Mouse (Mus musculus) layer of hippocampus, adult 18-20 months (tissue): ENCODE measurements at regions not wholly inside any gene's neighbourhood (a gene's known extent, or its start where the extent isn't known, plus 50 kb on each side); places are given as distances from the start of the nearest gene placed in this dataset.

ENCODE experiments used
- DNase-seq, 2 experiments: peaks; one replicate each; pipeline ENCODE4 v3.0.0; 2022; ENCODE audit warnings: low spot score in 2 of 2
- microRNA-seq, 2 experiments: library from miRNA; unstranded; fragments of <30 nt; microRNA quantifications; one replicate each; pipeline ENCODE4 v1.2.0; 2021

DNA sequence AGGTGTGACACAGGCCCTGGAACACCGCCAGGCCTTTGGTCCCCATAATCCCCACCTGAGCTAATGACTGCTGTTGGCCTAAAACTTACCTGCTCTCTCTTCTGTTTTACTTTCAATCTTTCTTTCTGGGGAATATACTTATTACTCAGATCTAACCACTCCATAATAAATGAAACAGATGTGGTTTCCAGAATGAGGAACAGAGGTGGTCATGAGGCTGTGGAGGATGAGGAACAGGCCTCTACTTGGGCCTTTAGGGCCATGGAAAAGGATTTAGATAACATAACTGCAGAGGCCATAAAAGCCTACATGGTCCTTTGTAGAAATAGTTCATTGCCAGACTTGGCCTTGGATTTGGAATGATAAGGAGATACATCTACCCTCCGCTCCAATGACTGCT, 74.1 kb downstream of the B3gnt5 start:
- DNase-seq = no peak

DNA sequence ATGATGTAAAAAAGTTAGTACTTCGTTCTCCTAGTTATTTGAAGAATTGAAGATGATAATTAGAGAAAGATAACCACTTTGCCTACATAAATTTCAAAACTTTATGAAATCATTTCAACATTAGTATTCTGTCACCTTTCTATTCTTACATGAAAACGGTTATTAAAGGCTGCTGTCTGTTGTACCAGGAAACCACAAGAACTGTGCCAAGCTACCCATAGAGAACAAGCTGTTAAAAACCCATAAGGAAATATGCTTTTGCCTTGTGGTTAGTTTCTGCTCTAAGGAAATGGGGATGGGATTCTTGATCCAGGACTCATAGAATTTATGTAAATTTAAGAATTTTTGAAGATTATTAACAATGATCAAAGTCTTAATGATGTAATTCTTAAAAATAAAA, 74.7 kb downstream of the B3gnt5 start:
- peak in 1 of 2 experiments; percentile 2 for DNase-seq

DNA sequence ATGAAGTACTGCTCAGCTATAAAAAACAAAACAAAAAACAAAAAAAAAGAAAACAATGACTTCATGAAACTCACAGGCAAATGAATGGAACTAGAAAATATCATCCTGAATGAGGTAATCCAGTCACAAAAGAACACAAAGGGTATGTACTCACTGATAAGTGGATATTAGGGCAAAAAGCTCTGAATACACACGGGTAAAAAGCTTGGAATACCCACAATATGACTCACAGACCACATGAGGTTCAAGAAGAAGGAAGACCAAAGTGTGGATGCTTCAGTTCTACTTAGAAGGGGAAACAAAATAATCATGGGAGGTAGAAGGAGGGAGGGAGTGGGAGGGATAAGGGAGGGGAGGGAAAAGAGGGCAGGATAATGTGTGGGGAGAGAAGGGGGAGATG, 79.8 kb downstream of the B3gnt5 start:
- DNase-seq = no peak

DNA sequence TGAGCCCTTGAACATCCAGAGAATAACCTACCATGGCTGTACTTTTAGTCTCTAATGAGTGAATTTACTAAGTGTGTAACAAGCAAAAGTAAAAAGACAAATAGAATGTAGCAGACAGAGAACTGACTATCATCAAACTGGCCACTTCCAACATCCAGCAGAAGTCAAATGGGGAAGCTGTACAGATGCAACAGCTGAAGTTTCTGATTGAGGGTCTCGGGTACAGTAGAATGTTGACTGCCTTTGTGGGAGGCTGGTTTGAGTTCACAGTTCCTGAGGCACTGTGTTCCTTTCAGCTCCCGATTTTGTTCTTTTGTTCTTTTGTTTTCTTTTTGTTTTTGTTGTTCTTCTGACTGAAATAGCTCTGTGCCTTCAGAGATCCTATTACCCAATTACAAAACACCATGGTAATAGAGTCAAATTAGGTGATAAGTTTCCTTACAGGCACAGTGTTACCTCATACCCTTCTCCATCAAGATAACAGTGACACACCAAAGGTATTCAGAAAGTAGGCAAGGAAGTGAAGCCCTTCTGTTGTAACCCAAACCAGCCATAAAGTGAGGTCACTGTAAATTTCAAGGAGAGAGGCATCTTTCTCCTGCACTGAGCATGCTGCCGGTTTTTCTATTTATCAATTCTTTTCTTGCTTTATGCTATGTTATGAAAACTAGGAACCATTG, 82.5 kb downstream of the B3gnt5 start:
- no peak for DNase-seq

DNA sequence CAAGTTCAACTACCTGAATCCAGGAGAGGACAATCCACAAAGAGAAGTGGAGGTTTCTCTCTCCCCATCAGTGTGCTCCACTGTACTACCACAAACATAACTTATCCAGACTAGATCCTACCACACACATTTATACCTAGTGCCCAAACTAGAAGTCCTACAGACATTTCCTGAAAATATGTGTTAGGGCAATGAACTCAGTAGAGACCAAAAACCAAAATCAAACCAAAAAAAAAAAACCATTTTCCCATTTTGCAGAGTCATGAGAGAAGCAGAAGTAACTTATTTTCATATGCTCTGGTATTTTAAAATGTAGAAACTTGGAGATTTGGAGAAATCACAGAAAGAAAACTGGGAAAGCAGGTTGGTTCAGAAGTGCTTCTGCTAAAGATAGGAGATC, 83.7 kb downstream of the B3gnt5 start:
- no peak for DNase-seq

DNA sequence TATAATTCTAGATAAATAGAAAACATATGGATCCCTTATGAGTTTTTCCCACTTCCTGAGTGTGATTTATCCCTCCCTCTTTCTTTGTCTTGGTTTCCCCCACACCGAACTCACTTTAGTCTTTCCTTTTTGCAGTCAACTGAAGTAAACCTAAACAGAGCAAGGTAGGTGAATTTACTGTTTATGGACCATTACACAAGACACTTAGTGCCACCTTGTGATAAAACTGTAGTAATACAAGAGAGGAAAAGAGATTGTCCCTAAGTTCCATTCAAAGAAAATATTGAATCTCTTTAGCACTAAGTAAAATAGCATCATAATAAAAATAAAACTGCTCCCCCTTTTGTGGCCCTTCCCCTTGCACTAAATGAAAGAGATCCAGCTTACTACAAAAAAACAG, 88.4 kb downstream of the B3gnt5 start:
- no peak for DNase-seq

DNA sequence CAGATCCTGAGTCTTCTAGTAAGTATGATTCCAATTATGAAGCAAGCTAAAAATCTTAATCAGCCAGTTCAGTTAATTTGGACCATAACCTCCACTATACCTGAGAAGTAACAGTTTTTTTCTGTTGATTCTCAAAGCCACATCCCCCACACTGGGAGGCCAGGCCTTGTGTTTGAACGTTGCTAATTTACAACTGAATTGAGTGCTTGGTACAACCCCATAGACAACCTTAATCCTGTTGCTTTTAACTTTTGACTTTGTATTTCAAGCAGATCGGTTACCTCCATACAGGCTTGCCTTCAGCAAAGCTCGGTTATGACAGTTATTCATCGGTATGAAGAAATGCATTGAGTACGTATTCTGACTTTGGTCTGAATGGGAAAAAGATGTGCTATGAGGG, 105.3 kb downstream of the B3gnt5 start:
- DNase-seq = no peak

DNA sequence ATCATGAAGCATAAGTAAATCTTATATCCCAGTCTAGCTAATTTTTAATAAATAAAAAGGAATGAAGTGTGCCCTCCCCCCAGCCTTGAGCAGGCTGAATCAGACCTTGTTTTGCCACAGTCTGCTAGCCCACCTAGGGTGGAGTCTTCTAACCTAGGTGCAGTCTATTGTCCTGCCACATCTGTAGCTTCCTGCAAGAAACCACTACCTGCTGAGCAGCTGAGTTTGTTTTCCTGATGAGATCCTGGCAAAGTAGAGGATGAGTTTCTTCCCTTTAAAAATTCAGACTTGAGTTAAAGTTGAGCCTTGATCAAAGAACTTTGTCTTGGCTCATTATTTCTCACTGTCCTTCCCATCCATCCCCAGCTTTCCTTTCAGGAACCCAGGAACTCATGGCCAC, 105.9 kb downstream of the B3gnt5 start:
- no peak for DNase-seq

DNA sequence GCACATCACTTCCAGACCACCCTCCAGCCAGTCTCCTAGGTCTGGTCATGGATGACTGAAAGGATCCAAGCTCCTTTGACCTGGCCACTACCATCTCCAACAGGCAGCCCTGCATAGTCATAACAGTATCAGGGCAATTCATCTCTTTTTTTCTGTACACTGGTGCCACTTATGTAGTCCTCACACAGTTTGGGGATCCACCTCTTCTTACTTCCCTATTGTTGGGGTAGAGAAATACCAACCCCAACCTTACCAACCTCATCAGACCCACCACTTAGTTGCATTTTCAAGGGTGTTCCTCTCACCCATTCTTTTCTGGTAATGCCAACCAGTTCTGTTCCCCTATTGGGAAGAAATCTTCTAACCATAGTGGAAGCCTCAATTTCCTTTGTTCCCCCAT, 109.4 kb downstream of the B3gnt5 start:
- DNase-seq = no peak

DNA sequence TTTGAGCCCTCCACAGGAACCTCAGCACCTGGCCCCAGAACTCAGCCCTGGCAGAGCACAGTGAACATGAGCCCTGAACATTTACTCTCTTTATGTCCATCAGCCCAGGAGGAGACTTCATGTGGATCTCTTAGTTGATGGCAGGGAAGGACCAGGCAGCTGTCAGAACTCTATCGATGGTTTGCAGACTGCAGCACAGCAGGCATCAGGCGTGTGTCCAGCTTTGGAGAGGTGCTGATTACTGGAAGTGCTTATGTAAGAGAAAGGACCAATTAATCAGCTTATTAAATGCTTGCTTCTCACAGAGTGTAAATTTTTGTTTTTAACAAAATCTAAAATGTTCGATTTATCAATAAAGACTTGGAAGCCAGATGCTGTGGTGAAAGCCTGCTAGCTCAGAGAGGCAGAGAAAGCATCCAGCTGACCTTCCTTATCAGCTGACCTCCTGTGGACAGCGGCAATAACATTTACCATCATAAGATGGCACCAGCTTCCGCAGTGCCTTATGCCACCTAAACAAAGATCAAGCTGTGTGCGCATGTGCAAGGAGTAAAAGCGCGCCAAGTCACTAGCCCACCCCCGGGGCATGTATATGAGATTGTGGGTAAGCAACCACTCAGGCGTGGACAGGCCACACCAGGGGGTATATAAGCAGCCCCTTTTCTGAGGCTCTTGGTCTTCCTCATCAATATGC, 105.8 kb downstream of the Klhl6 start:
- no peak for DNase-seq

DNA sequence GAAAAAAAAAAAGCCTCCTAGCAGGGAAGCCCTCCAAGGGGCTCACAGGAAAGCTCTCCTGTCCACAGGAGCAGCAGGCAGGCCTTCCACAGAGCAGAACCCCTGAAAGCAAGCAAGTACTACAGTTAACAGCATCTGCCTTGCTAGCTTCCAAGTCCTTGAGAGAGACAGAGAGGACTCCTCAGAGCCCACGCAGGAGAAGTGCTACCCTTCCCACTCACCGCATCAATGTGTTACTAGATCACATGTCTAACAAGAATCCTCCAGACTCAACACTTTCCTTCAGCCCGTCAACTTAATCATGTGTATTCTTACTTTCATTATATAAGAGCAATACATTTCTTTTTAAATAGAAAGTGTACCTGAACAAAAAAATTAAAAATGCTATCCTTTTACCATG, 99.9 kb downstream of the Klhl6 start:
- DNase-seq = no peak

DNA sequence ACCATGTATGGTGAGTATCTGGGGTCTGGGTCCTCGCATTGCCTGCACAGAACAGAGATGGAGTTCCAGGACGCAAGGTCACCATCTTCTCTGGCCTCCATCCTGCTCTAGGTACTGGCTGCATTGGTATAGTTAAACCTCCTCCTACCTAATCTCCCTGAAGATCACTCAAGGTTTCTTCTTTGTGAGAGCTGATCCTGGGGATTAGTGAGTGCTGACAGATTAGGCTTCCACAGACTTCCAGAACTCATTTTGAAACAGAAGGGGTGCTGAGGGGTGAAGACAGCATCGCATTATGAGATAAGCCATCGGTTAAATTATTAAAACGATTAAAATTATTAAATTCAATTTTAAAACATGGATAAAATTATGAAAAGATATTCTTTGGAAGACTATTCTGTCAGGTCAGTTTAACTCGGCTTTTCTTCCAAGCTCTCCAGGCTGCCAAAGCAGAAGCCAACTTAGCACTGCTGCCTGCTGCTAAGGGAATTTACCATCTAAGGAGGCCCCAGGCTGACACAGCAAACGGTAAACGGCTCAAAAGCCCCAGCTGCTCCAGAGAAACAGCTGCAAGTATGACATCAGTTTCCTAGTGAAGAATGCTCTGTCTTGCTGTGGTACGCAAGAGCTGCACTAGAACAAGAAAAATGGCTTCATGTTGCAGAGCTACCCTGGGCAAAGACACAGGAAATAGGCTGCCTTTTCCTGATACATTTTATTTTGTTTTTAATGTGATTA, 98.9 kb downstream of the Klhl6 start:
- peak in 1 of 2 experiments; percentile 1 for DNase-seq

DNA sequence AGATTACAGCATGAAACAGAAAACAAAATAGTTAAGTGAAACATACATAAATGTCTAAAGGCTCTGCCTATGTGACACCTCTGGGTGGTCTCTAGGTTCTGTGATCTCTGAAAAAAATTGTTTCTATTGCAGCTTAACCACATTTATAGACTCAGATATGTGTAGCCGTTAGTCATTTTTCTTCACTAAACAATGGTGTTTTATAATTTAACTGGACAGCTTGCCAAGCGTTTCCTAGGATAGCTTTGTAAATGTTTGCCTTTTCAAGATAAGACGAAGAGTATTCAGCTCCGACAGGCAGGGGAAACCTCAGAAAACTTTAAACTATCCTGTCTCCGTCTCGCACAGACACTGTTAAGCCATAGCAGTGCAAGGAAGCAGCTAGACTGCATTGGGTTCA, 98.3 kb downstream of the Klhl6 start:
- DNase-seq = no peak

DNA sequence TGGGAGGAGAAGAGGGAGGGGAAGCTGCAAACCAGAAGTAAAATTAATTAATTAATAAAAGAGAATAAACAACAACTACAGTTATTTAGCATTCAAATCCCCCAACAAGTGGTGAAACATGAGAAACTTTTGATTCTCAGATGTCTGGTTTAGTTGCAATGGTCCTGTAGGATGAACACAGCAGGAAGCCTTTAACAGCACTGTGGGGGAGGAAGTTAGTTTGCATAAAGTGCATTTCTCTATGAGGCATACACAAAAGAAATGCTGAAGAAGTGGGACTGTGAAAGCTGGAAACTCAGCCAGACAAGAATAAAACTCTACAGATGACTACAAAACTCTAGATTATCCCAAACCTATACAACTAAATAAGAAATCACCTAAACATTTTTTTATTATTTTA, 96.2 kb downstream of the Klhl6 start:
- no peak for DNase-seq

DNA sequence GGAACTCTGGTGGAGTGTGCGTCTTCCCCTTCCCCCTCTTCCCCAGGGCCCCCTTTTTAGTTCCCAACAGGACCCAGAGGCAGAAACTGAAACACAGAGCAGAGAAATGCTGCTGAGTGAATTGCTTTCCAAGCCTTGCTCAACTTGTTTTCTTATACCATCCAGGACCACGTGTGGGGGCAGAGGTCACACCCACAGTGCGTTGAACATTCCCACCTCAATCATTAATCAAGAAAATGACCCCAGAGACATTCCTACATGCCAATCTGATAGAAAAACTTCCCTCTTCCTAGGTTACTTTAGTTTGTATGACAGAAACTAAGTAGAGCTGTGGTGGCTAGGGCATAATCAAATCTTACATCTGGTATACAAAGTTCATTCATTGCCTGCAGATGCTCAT, 93.3 kb downstream of the Klhl6 start:
- DNase-seq = no peak

DNA sequence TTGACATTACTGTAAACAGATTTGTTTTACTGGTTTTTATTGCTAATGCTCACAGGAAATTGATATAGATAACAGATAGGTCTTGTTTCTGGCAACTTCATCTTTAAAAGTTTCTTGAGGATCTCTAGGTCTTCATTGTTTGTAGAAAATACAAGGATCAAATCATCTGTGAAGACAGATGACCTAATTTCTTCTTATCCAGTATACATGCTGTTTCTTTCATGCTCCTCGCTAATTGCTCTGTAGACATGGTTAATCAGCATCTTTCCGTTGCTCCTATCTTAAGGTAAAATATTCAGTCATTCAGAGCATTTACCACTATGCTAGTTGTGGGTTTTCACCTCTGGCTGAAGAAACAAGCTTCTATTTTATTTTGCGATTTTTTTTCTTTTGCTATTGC, 91.4 kb downstream of the Klhl6 start:
- no peak for DNase-seq

DNA sequence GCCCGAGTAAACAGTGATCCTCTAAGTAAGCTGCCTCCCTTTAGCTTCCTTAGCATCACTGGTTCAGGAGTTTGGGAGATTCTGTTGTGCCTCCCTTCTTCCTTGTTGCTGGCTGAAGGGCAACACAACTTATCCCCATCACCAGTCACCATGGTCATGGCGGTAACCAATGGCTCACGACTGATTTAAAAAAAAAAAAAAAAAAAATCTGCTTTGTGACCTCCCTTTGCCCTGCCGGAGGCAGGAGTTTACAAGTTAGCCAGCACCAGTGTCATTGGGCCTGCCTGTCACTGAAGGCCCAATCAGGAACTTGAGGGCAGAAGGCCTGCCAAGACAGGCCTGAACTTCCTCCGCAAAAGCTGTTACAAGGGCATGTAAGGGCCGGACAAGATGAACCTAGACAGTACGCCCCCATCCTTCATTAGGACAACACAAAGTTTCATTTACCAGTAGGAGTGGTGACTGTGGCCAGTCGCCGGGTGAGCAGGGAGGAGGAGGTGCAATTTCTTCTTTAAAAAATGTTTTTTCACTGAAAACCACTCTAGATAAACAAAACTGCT, 88.3 kb downstream of the Klhl6 start:
- no peak for DNase-seq

Small RNA genes in the stretch of these regions (microRNA-seq; reads per million reads assigned to microRNA genes)
- 0 reads per million in 2 experiments for gene Gm27883
